In genomic region chr15:12825408-12825807, GRCm38 (mm10) we compare ENCODE assay signal across 8 mouse cellular contexts. TPM values are rescaled to one million over a fixed set of nuclear protein-coding genes. Genes with fewer than 3 reads are reported as not detected.
DNase-seq lines count a peak whose midpoint lies in the region; ATAC-seq and TF ChIP-seq lines count a peak whose summit lies in the region.

No protein-coding gene starts in this region.

- ATAC-seq in limb, embryonic 13.5 days (ENCODE audit: low FRiP score, low read depth): no peak
- no peak for ATAC-seq in stomach, embryonic 14.5 days (ENCODE audit: insufficient number of reproducible peaks, insufficient read depth, low FRiP score, low read depth)

- no peak for TF ChIP-seq POLR2A in spleen, adult 2 months (IDR thresholded peaks at IDR 0.05; ENCODE audit: low read depth, low read length)

- no peak for TF ChIP-seq CTCF in spleen, adult 2 months (IDR thresholded peaks at IDR 0.05; ENCODE audit: extremely low read depth, insufficient read depth, insufficient read length, insufficient replicate concordance)

- 68% methylated on average over 12 of the region's 12 CpGs for WGBS in spleen, adult 2 months
- 56% methylated on average over 12 of the region's 12 CpGs for WGBS in limb, embryonic 13.5 days
- WGBS in stomach, embryonic 14.5 days: 47% methylated on average over 12 of the region's 12 CpGs

- H3K4me3 ChIP-seq in spleen, adult 2 months (ENCODE audit: extremely low read depth, insufficient read depth, insufficient read length): peak overlapping the region; percentile 82
- H3K4me3 ChIP-seq in limb, embryonic 13.5 days: peak overlapping the region; percentile 66
- peak overlapping the region; percentile 94 for H3K4me3 ChIP-seq in stomach, embryonic 14.5 days (ENCODE audit: low read depth, low read length)

- DNase-seq in cerebellum, adult 9-10 months: peak; percentile 26
- no peak for DNase-seq in cerebellum, postnatal 14 days
- no peak for DNase-seq in spleen, adult 2 months (ENCODE audit: low read depth in 1 of 2, low spot score in 2 of 2)
- DNase-seq in spleen, adult 12 weeks (ENCODE audit: low spot score): no peak
- no peak for DNase-seq in lung, postnatal 14 days
- no peak for DNase-seq in lung, postnatal 4 days

- H3K27me3 ChIP-seq in spleen, adult 2 months (ENCODE audit: control insufficient read depth, insufficient read depth, low read length): no peaks in the 10 kb centered on the region
- no peaks in the 10 kb centered on the region for H3K27me3 ChIP-seq in limb, embryonic 13.5 days
- H3K27me3 ChIP-seq in stomach, embryonic 14.5 days (ENCODE audit: control insufficient read depth, insufficient read depth, low read length): no peaks in the 10 kb centered on the region

- H3K4me1 ChIP-seq in spleen, adult 2 months (ENCODE audit: control insufficient read depth, insufficient read depth, insufficient read length): no peaks in the 10 kb centered on the region; the same call in 1 of the 2 replicates
- peaks cover 24% of the 10 kb centered on the region for H3K4me1 ChIP-seq in limb, embryonic 13.5 days
- H3K4me1 ChIP-seq in stomach, embryonic 14.5 days (ENCODE audit: control insufficient read depth, insufficient read depth, low read length): peaks cover 13% of the 10 kb centered on the region

- H3K36me3 ChIP-seq in spleen, adult 2 months (ENCODE audit: control insufficient read depth, insufficient read depth, low read length): peaks cover 4% of the 10 kb centered on the region
- H3K36me3 ChIP-seq in limb, embryonic 13.5 days: peaks cover 56% of the 10 kb centered on the region
- peaks cover 18% of the 10 kb centered on the region for H3K36me3 ChIP-seq in stomach, embryonic 14.5 days (ENCODE audit: control insufficient read depth, insufficient read depth, low read length)

- no peak overlapping the region for H3K27ac ChIP-seq in spleen, adult 2 months (ENCODE audit: insufficient read depth, low read length)
- H3K27ac ChIP-seq in limb, embryonic 13.5 days: no peak overlapping the region
- no peak overlapping the region for H3K27ac ChIP-seq in stomach, embryonic 14.5 days (ENCODE audit: low read length)

- no peaks in the 10 kb centered on the region for H3K9me3 ChIP-seq in limb, embryonic 13.5 days
- no peaks in the 10 kb centered on the region for H3K9me3 ChIP-seq in stomach, embryonic 14.5 days (ENCODE audit: control insufficient read depth, low read depth, low read length)

- H3K9ac ChIP-seq in limb, embryonic 13.5 days: peak overlapping the region; percentile 89
- peak overlapping the region; percentile 81 for H3K9ac ChIP-seq in stomach, embryonic 14.5 days (replicated peaks; ENCODE audit: low read depth, low read length)

- peak overlapping the region; percentile 77 for H3K4me2 ChIP-seq in limb, embryonic 13.5 days (replicated peaks)
- H3K4me2 ChIP-seq in stomach, embryonic 14.5 days (replicated peaks; ENCODE audit: low read depth, low read length): peak overlapping the region; percentile 66

RNA-seq across cellular contexts. Expression of gene Drosha, which starts 0.8 kb away (rescaled TPM):
- polyA plus RNA-seq in spleen, adult 2 months (2012; rRNA removed): 10.0 and 10.5 TPM in 2 replicates
- 41.0 and 47.6 TPM in 2 replicates for polyA plus RNA-seq in limb, embryonic 13.5 days (2015; fragmentation: Nextera tagmentation; extraction: Ambion mirVana)
- 41.3 and 41.8 TPM in 2 replicates for polyA plus RNA-seq in stomach, embryonic 14.5 days (2014; fragmentation: Nextera tagmentation; extraction: Ambion mirVana)

RNA-seq across cellular contexts. Expression of gene 6030458C11Rik, which starts 1.0 kb away (rescaled TPM):
- polyA plus RNA-seq in spleen, adult 2 months (2012; rRNA removed): 6.7 and 7.9 TPM in 2 replicates
- 49.7 and 51.1 TPM in 2 replicates for polyA plus RNA-seq in limb, embryonic 13.5 days (2015; fragmentation: Nextera tagmentation; extraction: Ambion mirVana)
- polyA plus RNA-seq in stomach, embryonic 14.5 days (2014; fragmentation: Nextera tagmentation; extraction: Ambion mirVana): 42.1 and 47.0 TPM in 2 replicates
